Mouse (Mus musculus) G1E-ER4 (cell line): ENCODE results near the gene Cd200r4. TPM values are rescaled to one million over a fixed set of nuclear protein-coding genes. Genes with fewer than 3 reads are reported as not detected.

Experiments used
- GATA1 ChIP-seq: IDR thresholded peaks from one replicate; pipeline ENCODE4 v1.8.0; 2012; ENCODE audit warnings: low read length, inconsistent platforms
- polyA plus RNA-seq: library from polyadenylated mRNA; stranded (reverse); fragments of >175 nt; gene quantifications from 2 replicates; pipeline ENCODE4 v1.2.3, GENCODE M21; 2012

Gene Cd200r4
- polyA plus RNA-seq, 1 experiment: 0.22 TPM

- TF ChIP-seq GATA1: no peak
Observed at GRCm38 (mm10) chr16:44818010-44818409, 6.5 kb downstream of the Cd200r4 start.

DNA sequence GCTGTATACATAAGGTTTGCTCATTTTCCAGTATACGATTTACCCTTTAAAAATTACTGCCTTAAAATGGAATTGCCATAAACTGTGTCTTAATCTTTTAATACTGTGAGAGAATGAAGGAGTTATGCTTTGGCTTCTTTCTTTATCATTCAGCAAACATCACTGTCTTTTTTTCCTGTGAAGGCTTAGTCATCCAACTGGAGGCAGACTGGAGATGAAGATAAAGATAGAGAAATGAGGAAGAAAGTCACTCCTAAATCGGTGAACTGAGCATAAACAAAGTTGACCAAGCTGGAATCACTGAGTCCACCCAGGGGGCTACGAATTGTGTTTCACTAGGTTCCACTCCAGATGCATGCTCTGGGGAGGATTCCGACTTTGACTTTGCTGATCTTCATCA lies 9.0 kb downstream of the Cd200r4 start:
- peak; percentile 76 for TF ChIP-seq GATA1

GRCm38 (mm10) chr16:44832286-44832685 lies 20.8 kb downstream of the Cd200r4 start:
- peak; percentile 23 for TF ChIP-seq GATA1

- no peak for TF ChIP-seq GATA1
Observed at GRCm38 (mm10) chr16:44866797-44867196, 55.3 kb downstream of the Cd200r4 start, which contains the start of gene Cd200r2. Gene Cd200r2, plus strand, starts transcription at chr16:44867097.

- TF ChIP-seq GATA1: no peak
Observed at GRCm38 (mm10) chr16:44875178-44875577, 63.6 kb downstream of the Cd200r4 start.

GRCm38 (mm10) chr16:44876625-44877024 lies 65.1 kb downstream of the Cd200r4 start:
- no peak for TF ChIP-seq GATA1

GRCm38 (mm10) chr16:44877595-44877994 lies 66.1 kb downstream of the Cd200r4 start:
- TF ChIP-seq GATA1: peak; percentile 35

Other genes starting within 250 kb of the Cd200r4 start
- gene Nepro, start 87.4 kb upstream of the Cd200r4 start, polyA plus RNA-seq: 5.9 and 9.0 TPM in 2 replicates
- 28.5 and 34.9 TPM in 2 replicates for gene Gtpbp8, start 65.4 kb upstream of the Cd200r4 start, polyA plus RNA-seq
- gene Cd200r1, start 46.0 kb upstream of the Cd200r4 start, polyA plus RNA-seq: 0.40 and 0.69 TPM in 2 replicates
- not detected in 2 replicates for gene Cd200r2, start 55.4 kb downstream of the Cd200r4 start, polyA plus RNA-seq
- gene Cd200r3, start 131.9 kb downstream of the Cd200r4 start, polyA plus RNA-seq: 0.06 and 0.14 TPM in 2 replicates